Mouse (Mus musculus) 3134 (cell line): ENCODE results near the gene Sorbs1.

Experiments
- DNase-seq: peaks from one replicate; pipeline ENCODE4 v3.0.0-alpha.2; 2011; ENCODE audit warnings: low spot score; ENCODE audit not compliant: insufficient read length; ENCODE audit errors: extremely low read depth

Sorbs1 gene

DNA sequence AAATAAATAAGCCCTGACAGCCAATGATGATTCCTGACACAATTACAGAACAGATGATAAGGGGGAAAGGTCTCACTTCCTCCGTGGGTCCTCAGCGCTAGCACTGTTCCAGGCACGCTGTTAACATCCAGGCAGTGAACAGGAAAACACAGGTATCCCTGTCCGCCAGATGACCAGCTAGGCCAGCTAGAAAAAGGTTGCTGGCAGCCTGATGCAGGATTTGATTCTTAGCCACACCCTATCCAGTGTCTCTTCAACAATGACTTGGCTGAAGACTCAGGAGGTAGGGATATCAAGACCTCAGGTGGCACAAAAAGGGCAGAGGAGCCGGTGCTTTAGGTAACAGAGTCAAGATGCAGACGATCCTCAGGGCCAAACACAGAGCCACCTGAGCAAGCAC lies 32.5 kb downstream of the Sorbs1 start:
- DNase-seq = no peak

DNA sequence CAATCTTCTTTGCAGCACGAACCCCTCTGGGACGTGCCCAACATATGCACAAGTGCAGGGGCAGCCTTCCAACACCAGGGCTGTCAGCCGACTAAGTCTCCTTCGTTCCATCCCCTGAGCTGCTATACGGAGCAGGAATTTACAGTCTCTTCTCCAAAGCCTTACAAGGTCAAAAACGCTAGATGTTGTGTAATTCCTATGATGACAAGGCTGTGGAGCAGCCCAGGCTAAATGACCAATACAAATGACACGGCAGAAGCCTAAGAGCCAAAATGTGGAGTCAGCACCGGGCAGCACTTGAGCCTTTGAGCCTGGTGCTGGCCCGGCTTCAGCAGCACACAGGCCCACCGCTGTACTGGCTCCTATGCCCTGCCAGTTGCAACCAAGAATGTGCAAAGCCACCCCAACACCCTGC lies 35.4 kb downstream of the Sorbs1 start:
- peak; percentile 51 for DNase-seq

DNA sequence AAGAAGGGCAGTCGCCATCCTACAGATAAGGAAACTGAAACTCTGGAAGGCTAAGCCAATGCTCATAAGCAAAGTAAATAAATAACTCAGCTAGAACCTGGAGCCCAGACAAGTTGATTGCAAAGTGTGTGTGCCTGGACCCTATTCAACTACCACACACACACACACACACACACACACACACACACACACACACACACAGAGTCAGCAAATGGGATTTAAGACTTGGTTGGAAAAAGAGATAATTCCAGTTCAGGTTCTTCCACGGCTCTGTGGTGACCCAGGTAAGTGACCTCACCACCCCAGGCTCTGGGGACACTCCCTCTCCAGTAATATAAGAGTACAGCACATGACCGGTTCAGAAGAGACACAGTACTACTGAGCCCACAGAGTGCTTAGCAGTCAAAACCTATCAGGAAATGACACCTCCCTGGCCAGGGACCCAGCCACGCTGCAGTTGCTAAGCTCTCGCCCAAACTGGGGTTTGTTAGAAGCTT lies 36.1 kb downstream of the Sorbs1 start:
- DNase-seq = no peak

DNA sequence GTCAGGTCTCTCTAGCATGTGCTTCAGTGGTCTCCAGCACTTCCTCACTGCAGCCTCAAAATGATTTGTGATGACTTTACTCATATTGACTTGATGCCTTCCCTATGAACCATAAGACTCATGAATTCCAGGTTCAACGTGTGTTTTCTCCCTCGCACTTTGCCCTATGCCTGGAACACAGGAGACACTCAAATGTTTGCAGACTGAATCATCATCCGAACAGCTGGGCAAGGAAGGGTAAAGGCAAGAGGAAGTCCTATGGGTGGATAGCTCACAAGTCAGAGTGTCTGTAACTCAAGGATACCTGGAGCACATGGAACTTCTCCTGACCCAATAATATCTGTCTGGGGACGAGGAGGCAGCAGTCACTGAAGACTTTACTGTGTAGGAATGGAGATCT lies 37.1 kb downstream of the Sorbs1 start:
- DNase-seq = peak; percentile 28

DNA sequence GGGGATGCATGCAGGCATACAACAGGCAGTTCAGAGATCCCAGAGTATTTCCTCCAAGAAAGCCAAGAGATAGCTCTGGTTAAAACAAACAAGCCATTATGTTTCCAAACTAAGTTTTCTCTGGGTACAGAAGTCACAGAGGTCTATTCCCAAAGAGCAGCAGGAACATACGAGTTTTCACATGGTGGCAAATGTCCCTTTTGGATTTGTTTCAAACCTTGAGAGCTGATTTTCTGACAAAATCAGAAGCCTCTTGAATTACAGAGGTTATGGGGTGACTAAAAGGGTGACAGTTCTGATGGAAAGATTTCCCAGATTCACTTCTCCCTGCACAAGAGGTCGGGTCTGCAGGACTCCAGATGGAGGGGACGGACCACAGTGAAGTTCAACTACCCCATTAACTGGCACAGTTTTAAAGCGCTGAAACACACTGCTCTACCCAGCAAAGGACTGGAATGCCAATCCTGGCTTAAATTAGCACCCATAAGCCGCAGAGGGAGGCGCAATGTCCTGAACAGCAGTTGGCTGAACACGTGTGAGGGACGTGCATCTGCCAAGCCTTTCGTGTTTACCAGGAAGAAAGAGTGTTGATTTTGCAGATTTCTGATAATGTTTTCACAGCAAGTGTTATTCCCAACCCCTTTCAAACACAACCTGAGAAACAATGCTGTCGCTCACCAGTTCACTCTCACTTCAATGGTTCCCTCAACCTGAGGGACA lies 41.9 kb downstream of the Sorbs1 start:
- DNase-seq = no peak

DNA sequence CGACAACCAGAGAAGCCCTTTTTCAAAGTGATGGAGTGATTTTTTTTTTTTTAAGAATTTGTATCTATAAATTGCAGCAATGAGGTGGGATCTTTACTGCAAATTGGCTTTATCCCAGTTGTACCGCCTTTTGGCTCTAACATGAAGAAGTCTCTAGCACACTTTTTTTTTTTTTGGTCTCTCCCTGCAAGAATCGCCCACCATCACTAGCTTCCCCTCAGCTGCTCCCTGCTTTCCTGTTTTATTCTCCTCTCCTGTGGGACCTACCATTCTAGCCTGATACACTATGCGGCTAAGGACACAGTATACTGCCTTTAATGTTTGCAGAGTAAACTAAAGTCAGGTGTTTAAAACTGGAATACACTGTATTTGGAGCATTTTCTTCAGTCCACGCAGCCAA lies 43.8 kb downstream of the Sorbs1 start:
- no peak for DNase-seq

DNA sequence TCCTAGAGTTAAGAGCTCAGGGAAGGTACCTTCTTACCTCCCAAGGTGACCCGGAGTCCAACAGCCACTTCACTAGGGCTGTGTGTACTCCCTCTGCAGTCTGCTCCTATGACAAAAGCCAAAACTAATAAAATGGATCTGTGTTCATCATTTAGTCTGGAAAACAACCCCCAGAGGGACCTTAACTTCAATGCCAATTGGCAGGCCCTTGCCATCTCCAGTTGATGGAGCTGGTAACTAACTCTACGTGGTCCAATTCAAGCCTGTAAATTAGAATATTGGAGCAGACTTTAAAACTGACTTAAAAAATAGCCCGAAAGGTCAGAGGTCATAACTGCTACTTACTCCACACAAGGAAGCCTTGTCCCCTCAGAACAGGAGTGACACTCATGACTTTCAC lies 45.3 kb downstream of the Sorbs1 start:
- DNase-seq = no peak

DNA sequence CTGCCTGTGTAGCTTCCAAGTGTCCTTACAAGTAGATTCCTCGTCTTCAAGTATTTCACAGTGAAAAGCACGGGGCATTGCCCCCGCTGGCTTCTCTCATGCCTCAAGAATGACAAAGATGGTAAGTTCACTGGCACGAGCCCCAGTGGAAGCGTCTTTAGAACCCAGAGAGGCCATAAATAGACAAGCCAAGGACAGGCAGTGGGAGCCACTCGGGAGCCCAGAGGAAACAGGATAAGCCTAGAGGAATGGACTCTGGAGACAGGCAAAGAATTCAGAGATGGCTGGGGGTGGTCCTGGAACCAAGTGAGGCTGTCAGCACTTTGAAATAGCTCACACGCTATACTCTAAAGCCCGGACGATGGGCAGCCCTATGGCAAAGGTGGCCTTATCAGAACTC lies 45.8 kb downstream of the Sorbs1 start:
- DNase-seq = no peak

DNA sequence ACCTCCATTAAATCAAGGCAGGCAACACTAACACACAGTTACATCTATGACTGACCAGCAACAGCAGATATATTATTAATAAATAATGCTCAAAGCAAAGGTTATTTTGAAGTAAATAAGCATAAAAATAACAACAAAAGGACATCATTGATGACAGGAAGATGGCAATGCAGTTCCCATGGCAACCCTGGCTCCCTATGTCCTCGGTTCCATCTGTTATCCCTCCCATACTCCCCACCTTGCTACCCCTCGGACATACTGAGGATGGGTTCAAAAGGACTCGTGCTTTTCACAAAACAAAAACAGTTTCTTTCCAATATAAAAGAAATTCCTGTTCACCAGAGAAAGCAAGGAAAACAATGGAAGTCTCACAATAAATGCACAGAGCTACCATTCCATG lies 48.2 kb downstream of the Sorbs1 start:
- DNase-seq = no peak

DNA sequence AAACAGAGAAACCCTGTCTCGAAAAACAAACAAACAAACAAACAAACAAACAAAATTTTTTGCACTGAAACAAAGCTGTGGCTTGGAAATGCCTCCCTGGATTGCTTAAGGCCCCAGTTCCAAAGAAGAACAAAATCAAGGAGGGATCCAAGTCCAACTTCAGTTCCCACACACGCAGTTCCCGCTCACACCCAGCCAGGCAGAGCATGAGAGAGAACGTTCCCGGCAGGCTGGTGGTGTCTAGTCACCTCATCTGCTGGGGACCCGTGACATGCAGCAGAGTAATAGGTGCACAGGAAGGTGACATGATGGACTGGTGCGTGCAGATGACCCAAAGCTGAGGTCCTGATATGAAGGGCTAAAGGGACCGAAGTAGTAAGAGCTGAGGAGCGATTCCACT lies 49.2 kb downstream of the Sorbs1 start:
- no peak for DNase-seq

DNA sequence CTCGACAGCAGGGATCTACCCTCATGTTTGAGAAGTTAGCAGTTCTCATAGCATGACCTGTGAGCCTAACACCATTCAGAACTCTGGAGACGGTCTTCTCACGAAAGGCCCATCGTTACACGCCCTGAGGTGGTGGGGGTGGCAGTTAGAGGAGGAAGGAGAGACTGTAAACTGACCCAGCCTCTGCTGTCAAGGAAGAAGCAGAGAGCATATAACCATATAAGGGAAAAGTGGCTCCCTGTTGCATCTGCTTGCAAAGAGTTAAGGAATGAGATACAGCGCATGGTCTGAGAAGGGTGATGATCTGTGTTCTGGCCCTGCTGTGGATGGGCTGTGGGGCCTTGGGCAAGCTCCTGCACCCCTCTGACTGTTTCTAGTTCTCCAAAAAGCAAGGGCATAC lies 50.7 kb downstream of the Sorbs1 start:
- no peak for DNase-seq

DNA sequence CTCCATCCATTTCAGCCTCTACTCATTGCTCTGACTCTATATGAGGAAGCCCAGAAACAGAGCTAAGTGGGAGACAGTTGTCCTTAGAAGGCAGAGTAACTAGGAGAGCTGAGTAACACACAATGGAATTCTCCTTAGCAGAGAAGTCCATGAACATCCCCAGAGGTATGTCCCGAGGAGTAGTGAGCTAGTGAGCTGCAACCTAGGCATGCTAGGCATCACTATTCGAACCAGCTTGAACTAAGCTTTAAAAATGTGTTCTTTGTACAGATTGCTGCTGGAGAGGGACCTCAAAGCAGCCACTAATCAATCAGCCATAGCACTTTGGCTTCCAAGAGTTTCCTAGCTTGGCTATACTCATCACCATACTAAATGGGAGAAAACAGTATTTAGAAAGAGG lies 51.1 kb downstream of the Sorbs1 start:
- DNase-seq = no peak

DNA sequence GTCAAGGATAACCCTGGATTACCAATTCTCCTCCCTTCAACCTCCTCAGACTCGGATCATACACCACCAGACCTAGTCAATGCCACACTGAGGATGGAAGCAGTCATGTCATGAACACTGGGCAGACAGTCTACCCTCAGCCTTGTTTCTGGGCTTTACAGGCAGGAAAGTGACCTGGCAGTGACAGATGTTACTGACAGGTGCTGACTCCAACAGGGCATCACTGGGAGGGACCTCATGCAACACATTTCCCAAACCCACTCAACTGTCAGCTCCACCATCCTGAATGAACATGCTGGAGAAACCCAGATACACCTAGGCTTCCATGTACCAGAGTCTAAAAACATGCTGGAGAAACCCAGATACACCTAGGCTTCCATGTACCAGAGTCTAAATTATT lies 51.9 kb downstream of the Sorbs1 start:
- no peak for DNase-seq

DNA sequence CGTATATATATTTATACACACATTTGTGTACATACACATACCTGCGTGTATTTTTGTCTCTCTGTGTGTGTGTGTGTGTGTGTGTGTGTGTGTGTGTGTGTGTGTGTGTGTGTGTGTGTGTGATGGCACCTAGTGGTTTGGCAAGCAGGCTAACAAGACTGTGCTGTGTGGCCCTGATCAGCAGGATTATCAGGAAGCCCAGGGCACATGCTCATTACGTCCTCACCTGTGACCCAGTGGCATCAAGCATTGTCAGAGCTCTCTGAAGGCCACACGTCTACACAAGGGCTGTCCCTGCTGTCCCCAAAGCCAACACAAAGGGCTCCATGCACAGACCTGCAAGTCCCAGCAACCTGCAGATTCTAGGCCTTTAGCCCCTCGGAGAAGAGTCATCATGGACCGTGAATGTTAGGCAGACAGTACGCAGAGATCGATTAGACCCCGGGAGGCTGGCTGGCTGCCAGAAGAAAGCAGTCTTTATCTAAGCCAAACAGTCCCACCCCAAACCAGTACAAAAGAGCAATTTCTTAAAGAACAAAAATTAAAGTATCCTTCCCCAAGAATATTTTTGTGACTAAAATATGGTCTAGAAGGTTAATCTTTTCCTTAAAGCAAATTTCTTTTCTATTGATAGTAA lies 52.6 kb downstream of the Sorbs1 start:
- no peak for DNase-seq

DNA sequence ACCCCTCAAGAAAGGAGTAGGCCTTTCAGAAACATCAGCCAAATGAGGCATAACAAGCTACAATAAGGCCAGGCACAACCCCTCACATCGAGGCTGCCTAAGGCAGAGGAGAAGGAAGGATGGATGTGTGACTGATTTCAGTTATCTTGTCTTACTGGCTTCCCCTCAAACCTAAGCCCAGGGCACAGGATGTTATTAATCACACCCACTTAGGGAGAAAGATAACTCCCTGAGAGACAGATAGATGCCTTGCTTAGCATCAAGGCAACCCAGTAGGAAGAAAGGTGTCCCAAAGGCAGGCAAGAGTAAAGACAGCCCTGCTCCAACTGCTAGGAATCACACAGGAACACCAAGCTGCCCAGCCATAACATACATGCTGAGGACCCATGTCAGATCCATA lies 54.2 kb downstream of the Sorbs1 start:
- no peak for DNase-seq

DNA sequence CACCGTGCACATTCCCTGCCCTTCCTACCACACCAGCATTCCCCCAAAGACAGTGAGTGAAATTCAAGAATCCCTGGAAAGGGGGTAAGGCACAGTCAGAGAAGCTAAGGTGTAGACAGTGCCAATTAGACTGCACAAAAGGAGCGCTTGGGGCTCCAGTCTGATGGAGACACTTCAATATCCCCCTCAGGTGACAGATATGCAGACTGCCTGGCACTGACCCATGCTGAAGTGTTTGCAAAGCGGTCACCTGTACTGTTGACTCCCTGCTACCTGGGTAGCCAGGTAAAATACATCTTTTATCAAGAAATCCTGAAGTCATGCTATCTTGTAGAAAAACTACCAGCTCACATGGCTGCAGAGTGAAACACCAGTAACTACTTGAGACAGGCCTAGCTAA lies 54.8 kb downstream of the Sorbs1 start:
- no peak for DNase-seq

DNA sequence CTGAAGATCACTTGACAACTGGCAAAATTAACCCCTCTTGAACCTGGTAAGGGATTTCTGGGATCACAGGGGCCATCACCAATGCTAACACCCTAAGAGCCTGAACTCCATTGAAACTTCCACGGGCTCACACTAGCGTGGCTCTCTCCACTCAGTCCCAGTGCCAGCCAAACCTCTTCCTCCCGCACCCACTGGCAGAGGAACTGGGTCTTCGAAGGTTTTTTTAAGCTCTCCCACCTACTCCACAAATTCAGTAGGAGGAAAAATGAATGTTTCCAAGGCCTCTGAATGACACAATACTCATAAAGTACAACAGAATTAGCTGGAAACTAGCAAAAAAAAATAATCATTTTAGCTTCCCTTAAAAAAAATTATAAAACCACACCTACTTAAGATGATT lies 58.3 kb downstream of the Sorbs1 start:
- DNase-seq = no peak

DNA sequence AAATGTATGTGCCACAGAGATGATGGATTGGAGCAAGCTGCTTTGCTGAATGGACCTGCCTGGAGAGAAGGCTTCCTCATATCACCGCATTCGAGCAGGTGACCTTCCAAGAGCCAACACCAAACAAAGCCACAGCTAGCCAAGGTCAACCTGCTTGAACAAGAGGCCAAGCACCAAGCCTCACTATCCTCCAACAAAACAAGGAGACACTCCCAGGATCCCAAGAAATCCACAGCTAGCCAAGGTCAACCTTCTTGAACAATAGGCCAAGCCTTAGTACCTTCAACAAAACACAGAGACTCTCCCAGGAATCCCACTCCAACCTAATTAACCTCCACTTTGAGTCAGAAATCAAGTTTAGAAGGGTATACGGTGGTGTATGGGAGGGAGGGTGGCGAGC lies 59.5 kb downstream of the Sorbs1 start:
- no peak for DNase-seq

DNA sequence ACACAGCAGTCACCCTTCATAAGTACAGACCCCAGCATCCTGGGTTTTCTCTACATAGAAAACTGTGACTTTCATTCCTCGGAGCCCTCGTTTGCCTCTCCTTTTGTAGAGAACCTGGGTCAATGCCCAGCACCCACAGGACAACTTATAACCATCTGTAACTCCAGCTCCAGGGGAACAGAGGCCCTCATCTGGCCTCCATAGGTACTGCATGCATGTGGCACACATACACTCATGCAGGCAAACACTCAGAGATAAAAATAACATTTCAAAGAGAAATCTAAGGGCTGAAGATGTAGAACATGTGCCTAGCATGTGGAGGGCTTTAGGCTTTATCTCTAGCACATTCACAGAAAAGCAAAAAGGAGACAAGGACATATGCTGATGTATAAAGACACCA lies 61.4 kb downstream of the Sorbs1 start:
- DNase-seq = no peak

DNA sequence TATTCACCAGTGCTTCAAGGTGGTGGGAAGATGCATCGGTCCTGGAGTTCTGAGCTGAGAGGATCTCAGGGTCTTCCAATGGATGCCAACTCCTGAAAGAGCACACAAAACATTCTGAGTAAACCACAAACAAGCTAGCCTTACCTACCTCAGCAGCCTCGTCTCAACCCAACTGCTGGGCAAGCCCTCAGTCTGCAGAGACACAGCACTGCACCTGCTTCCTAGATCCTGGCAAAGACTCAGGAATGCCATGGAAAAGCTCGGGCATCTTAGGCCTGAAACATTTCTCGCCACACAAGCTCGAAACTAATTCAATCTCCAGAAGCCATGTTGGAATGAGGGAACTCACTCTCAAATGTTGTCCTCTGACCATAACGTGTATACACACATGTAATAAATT lies 62.3 kb downstream of the Sorbs1 start:
- no peak for DNase-seq

DNA sequence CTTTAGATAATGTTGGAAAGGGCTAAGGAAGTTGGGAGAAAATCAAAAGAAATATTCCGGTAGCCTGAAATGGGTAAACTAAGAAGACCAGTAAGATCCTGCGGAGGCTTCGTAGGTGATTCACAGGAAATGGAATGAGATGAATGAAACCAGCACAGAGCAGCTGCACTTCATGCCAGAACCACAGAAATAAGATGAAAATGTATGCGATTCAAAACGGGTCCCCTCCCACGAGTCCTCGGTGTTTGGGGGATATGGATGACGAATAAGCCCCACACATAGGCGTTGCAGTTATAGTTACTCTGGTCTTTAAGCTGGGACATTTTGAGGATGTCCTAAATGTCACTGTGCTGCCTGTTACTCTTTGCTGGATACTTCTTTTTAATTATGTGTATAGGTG lies 67.1 kb downstream of the Sorbs1 start:
- no peak for DNase-seq

DNA sequence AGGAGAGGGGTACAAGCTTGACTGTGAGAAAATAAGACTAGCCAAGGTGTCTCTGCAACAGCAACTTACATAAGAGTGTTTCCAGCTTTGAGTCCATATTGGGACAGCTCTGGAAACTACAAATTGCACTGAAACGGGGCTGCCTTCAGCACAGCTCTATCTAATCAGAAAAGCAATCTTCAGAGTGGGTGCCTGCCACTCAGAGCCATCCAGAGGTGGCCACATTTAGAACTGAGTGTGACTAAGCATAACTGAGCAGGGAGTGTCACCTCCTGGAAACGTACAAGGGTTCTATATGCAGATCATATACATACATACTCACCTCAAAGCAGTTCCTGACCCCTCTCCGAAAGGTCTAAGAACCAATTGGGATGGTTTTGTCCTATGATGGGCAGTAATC lies 71.2 kb downstream of the Sorbs1 start:
- no peak for DNase-seq

DNA sequence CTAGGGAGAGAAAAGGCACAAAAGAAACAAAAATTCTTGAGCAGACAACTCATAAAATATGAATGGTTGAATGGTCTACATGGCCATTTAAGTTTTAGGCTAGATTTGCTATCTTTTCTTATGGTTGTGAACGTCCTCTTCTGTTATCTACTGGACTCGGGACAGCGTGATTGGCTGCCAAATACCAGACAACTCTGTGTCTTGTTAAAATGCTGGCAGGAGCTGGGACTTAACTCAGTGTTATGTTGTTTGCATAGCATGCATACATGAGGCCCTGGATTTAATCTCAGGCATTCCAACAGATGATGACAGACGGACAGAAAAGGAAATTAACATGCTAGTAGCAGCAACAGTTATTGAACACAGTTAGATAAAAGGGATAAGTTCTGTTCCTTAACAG lies 72.6 kb downstream of the Sorbs1 start:
- DNase-seq = no peak
